Mouse (Mus musculus) megakaryocyte, embryonic 14.5 days (primary cell): ENCODE data around the gene St6galnac3.

Experiments
- FLI1 ChIP-seq: IDR thresholded peaks from 2 replicates; pipeline ENCODE4 v1.6.1; 2012; ENCODE audit warnings: low read length, inconsistent platforms, mixed read lengths
- GATA1 ChIP-seq: IDR thresholded peaks from 3 replicates; pipeline ENCODE4 v1.6.1; 2012; ENCODE audit warnings: mixed read lengths, low read length, inconsistent platforms, borderline replicate concordance

GRCm38 (mm10) chr3:153199251-153199650, 525.7 kb downstream of the St6galnac3 start:
- TF ChIP-seq FLI1 (no peak), GATA1 (no peak)
